Mouse (Mus musculus) liver, adult 2 months (tissue): Measurements from ENCODE around the gene Scn8a. TPM values are rescaled to one million over a fixed set of nuclear protein-coding genes. Genes with fewer than 3 reads are reported as not detected.

ENCODE experiments used
- DNase-seq: peaks from one replicate; pipeline ENCODE4 v3.0.0-alpha.2; 2011; ENCODE audit warnings: low read depth, low spot score; ENCODE audit errors: extremely low read depth
- H3K27ac ChIP-seq: fragments of 200-500 bp; replicated peaks from 2 replicates; pipeline ENCODE4 v1.5.1; 2012; ENCODE audit warnings: low read depth, mild to moderate bottlenecking, control low read depth, inconsistent platforms, low read length; ENCODE audit not compliant: insufficient read depth
- H3K27me3 ChIP-seq: fragments of 200-500 bp; 2 replicates; pipeline ENCODE4 v1.6.1; 2012; ENCODE audit warnings: mild to moderate bottlenecking, moderate library complexity, low read length, inconsistent platforms; ENCODE audit not compliant: control insufficient read depth, insufficient read depth
- H3K36me3 ChIP-seq: fragments of 200-500 bp; 2 replicates; pipeline ENCODE4 v1.6.1; 2012; ENCODE audit warnings: low read length, inconsistent platforms; ENCODE audit not compliant: control insufficient read depth, insufficient read depth
- H3K4me1 ChIP-seq: fragments of 200-500 bp; 2 replicates; pipeline ENCODE4 v1.6.1; 2011; ENCODE audit warnings: low read length; ENCODE audit not compliant: control insufficient read depth, insufficient read depth
- H3K4me3 ChIP-seq: fragments of 200-500 bp; 2 replicates; pipeline ENCODE4 v1.5.1; 2011; ENCODE audit warnings: low read depth, mild to moderate bottlenecking, control low read depth, low read length, moderate library complexity; ENCODE audit not compliant: insufficient read depth
- H3K79me2 ChIP-seq: fragments of 200-500 bp; 2 replicates; pipeline ENCODE4 v1.6.1; 2012; ENCODE audit warnings: inconsistent platforms, mild to moderate bottlenecking, low read length, moderate library complexity; ENCODE audit not compliant: control insufficient read depth, insufficient read depth
- H3K9ac ChIP-seq: fragments of 200-500 bp; 2 replicates; pipeline ENCODE4 v1.6.1; 2012; ENCODE audit warnings: low read depth, mild to moderate bottlenecking, control low read depth, inconsistent platforms, low read length
- CTCF ChIP-seq: fragments of 200-500 bp; IDR thresholded peaks from 2 replicates; pipeline ENCODE4 v1.5.1; 2011; ENCODE audit warnings: low read depth, low read length, control low read depth
- POLR2A ChIP-seq: fragments of 200-500 bp; IDR thresholded peaks from 2 replicates; pipeline ENCODE4 v1.6.1; 2011; ENCODE audit warnings: low read length, control low read depth; ENCODE audit not compliant: insufficient read depth; ENCODE audit errors: extremely low read depth
- WGBS: fragments of 180-500 bp; shearing (Covaris S2); methylation state at CpG from one replicate; pipeline ENCODE4 v1.1.7; 2018; 5-methylcytosine and 5-hydroxymethylcytosine counted together
- polyA plus RNA-seq: library from polyadenylated mRNA; depleted of rRNA; stranded (reverse); fragments of >200 nt; gene quantifications from 2 replicates; pipeline ENCODE4 v1.2.3, GENCODE M21; 2012
- total RNA-seq: library from RNA; depleted of rRNA; stranded (reverse); fragments of >200 nt; gene quantifications from 2 replicates; pipeline ENCODE4 v1.2.3, GENCODE M21; 2014

Gene Scn8a
- total and polyA plus RNA-seq, 2 experiments, result 0.07 to 1.4 TPM

DNA sequence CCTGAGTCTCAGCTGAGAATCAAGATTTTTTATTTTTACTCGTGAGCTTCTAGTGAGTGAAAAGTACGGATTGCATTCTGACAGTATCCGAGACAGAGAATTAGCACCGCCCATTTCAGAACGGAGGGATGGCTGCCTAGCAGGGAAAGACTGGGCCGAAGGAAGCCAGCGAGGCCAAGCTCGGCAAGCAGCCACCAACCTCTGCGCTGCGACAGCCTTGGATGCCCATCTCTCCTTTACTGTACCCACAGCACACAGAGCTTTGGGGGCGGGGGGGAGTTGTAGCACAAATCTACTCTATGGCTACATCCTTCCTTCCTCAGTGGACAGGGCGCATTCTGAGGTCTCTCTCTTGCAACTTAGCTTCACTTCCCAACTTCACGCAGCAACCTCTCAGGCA lies 78.7 kb downstream of the Scn8a start:
- H3K4me1 ChIP-seq, result no peaks in the 10 kb centered on the region
- no peak for TF ChIP-seq POLR2A
- no peak for TF ChIP-seq CTCF
- H3K9ac ChIP-seq, result no peak overlapping the region
- H3K36me3 ChIP-seq, result no peaks in the 10 kb centered on the region
- WGBS, result 90% methylated on average over 13 of the region's 13 CpGs
- no peak overlapping the region for H3K4me3 ChIP-seq
- DNase-seq, result no peak
- no peak overlapping the region for H3K27ac ChIP-seq
- H3K79me2 ChIP-seq, result no peaks in the 10 kb centered on the region
- H3K27me3 ChIP-seq, result no peaks in the 10 kb centered on the region

DNA sequence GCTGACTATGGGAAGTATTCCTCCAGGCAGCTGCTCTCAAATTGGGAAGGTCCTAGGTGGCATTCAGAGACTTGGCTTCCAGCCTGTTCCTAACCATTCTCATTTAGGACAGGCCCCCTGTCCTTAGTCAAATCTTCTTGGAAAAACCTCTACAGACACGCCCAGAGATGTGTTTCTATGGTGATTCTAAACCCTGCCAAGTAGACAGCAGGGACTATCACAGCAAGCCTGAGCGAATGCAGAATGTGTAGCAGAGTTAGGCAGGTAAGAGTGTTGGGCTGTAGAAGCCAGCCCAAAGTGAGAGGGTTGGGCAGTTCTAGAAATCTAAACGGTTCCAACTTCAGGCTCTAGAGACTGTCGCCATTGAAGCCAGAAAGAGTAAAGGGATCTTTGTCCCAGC lies 79.5 kb downstream of the Scn8a start:
- H3K36me3 ChIP-seq, result no peaks in the 10 kb centered on the region
- no peak for DNase-seq
- WGBS, result 88% methylated on average over 4 of the region's 4 CpGs

DNA sequence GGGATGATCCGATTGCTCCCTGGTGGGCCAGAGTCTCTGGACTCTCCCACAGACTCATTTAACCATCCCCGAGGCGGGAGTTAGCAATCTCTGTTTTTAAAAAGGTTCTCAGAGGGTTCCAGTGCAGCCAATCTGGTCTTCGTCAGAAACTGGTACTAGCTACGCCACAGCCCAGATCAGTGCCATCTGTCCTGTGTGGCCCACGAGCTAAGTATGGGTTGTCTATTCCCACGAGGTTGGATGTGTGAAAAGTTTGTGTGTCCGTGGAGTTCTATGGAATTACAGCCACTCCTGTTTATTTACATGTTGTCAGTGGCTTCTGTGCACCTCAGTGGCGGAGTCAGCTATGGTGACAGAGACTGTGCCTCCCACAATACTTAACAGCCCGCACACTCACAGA lies 81.8 kb downstream of the Scn8a start:
- Histone ChIP-seq H3K79me2 (no peaks in the 10 kb centered on the region), H3K36me3 (no peaks in the 10 kb centered on the region), H3K9ac (no peak overlapping the region), H3K4me3 (no peak overlapping the region), H3K27me3 (no peaks in the 10 kb centered on the region), H3K4me1 (no peaks in the 10 kb centered on the region), H3K27ac (no peak overlapping the region)
- 87% methylated on average over 10 of the region's 10 CpGs for WGBS
- no peak for DNase-seq
- no peak for TF ChIP-seq POLR2A
- TF ChIP-seq CTCF, result no peak

More for the DNA sequence above, 79.5 kb downstream of the Scn8a start:
- H3K4me3 ChIP-seq, result no peak overlapping the region
- TF ChIP-seq CTCF, result no peak
- TF ChIP-seq POLR2A, result no peak
- H3K79me2 ChIP-seq, result no peaks in the 10 kb centered on the region
- no peak overlapping the region for H3K27ac ChIP-seq
- no peak overlapping the region for H3K9ac ChIP-seq
- no peaks in the 10 kb centered on the region for H3K27me3 ChIP-seq
- no peaks in the 10 kb centered on the region for H3K4me1 ChIP-seq

DNA sequence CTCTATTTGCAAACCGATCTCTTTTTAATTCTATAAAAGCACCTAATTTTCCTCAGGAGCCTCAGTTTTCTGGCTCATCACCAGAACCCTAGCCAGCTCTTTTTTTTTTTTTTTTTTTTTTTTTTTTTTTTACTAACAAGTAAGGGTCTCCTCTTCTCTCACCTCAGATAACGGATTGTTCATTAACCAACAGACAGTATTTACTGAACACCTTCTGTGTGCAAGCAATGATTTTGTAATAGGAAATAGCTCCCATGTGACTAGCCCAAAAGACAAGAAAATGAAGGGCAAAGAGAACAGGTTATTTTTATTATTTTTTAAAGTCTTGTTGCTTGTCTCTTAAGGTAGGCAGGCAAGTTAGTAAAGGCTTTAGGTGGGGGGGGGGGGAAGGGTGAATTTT lies 82.6 kb downstream of the Scn8a start:
- TF ChIP-seq POLR2A (no peak), CTCF (no peak)
- 53% methylated on average over 2 of the region's 2 CpGs for WGBS
- H3K27ac ChIP-seq, result no peak overlapping the region
- DNase-seq, result peak; percentile 65
- H3K36me3 ChIP-seq, result no peaks in the 10 kb centered on the region
- H3K9ac ChIP-seq, result no peak overlapping the region
- H3K79me2 ChIP-seq, result no peaks in the 10 kb centered on the region
- no peak overlapping the region for H3K4me3 ChIP-seq
- no peaks in the 10 kb centered on the region for H3K4me1 ChIP-seq
- no peaks in the 10 kb centered on the region for H3K27me3 ChIP-seq

DNA sequence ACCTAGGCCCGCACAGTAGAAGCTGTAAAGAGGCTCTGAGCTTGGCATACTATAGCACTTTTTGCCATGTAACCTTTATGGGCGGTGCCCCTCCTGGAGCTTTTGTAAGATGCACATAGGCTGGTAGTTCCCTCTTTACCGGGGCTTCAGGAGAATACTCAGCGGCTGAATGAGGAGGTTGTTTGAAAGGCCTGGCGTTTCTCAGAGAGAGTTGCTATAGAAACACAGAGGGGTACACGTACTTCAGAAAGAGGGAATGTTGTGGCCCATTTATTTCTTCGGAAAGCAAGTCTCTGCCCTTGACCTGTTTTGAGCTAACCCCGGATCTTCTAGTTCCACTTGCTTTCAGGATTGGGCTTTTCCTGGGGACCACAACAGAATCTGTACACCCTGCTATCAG lies 83.2 kb downstream of the Scn8a start:
- H3K27ac ChIP-seq, result no peak overlapping the region
- H3K4me1 ChIP-seq, result no peaks in the 10 kb centered on the region
- no peak for DNase-seq
- no peaks in the 10 kb centered on the region for H3K79me2 ChIP-seq
- no peaks in the 10 kb centered on the region for H3K27me3 ChIP-seq
- no peaks in the 10 kb centered on the region for H3K36me3 ChIP-seq
- H3K4me3 ChIP-seq, result no peak overlapping the region
- WGBS, result 68% methylated on average over 8 of the region's 8 CpGs
- no peak overlapping the region for H3K9ac ChIP-seq
- no peak for TF ChIP-seq CTCF

DNA sequence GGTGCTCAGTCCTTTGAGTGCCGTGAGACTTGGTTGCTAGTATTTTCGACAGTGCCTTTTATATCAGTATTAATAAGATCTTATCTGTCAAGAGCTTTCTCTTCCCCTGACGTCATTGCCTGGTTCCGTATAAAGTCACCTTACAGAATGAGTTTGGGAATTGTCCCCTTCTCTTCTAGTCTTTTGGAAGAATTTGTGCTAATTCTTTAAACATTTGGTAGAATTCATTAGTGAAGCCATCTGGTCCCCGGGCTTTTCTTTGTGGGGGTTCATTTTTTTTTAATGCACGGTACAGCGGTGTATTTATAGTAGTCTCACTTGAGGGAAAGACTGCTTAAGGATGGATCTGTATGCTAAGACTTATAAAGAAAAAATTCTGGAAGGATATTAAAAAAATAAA lies 84.3 kb downstream of the Scn8a start:
- no peaks in the 10 kb centered on the region for H3K36me3 ChIP-seq
- H3K9ac ChIP-seq, result no peak overlapping the region
- WGBS, result 92% methylated on average over 7 of the region's 7 CpGs
- no peak for TF ChIP-seq CTCF
- no peak for TF ChIP-seq POLR2A
- no peak overlapping the region for H3K4me3 ChIP-seq
- no peak for DNase-seq
- H3K4me1 ChIP-seq, result no peaks in the 10 kb centered on the region
- no peaks in the 10 kb centered on the region for H3K79me2 ChIP-seq
- no peak overlapping the region for H3K27ac ChIP-seq
- no peaks in the 10 kb centered on the region for H3K27me3 ChIP-seq
